ENCODE assay signal across 7 mouse cellular contexts in genomic region chr10:3107955-3108354, GRCm38 (mm10).
A peak's percentile ranks its signal among the peaks of the same experiment; 100 is the strongest.
DNase-seq lines count a peak whose midpoint lies in the region; TF ChIP-seq lines count a peak whose summit lies in the region.
"Not testable (repeated sequence)": the region's sequence is repeated elsewhere in the genome, so short reads cannot be mapped to it uniquely, and the experiment has no call there.

No protein-coding gene starts in this region.

- intact Hi-C loops in heart, adult 2 months (cut with DNase I), result not testable (repeated sequence)

- 0 out of 2 replicates have a peak, but pooled peaks have one; percentile 8 for TF ChIP-seq CTCF in heart, adult 2 months (IDR thresholded peaks at IDR 0.05)

- TF ChIP-seq EP300 in heart, adult 2 months (IDR thresholded peaks at IDR 0.05; ENCODE audit: insufficient read depth, low read depth, low read length), result not testable (repeated sequence)

- H3K79me2 ChIP-seq in heart, adult 2 months (replicated peaks; ENCODE audit: control insufficient read depth, insufficient read depth, low read length), result not testable (repeated sequence)

- H3K36me3 ChIP-seq in heart, adult 2 months (ENCODE audit: control insufficient read depth, insufficient read depth, low read length), result not testable (repeated sequence)

- not testable (repeated sequence) for H3K4me1 ChIP-seq in heart, adult 2 months (ENCODE audit: control insufficient read depth, insufficient read depth, low read length)

- H3K4me3 ChIP-seq in heart, adult 2 months, result not testable (repeated sequence)

- not testable (repeated sequence) for H3K27me3 ChIP-seq in heart, adult 2 months (ENCODE audit: control insufficient read depth, insufficient read depth, low read length)

- not testable (repeated sequence) for H3K9ac ChIP-seq in heart, adult 2 months (ENCODE audit: low read depth, low read length)

- not testable (repeated sequence) for TF ChIP-seq POLR2A in heart, adult 2 months (IDR thresholded peaks at IDR 0.05; ENCODE audit: insufficient read depth, low read depth, low read length)

- H3K27ac ChIP-seq in heart, adult 2 months, result not testable (repeated sequence)

- DNase-seq in 3T3-L1 (ENCODE audit: low read depth, low spot score), result peak; percentile 59
- DNase-seq in A20 (ENCODE audit: low read depth, low spot score), result peak; percentile 34
- peak; percentile 60 for DNase-seq in ES-CJ7 (ENCODE audit: low read depth, low spot score)
- DNase-seq in NIH3T3 (ENCODE audit: low read depth), result peak; percentile 78
- peak; percentile 46 for DNase-seq in R1 (ENCODE audit: low read depth, low spot score)
- DNase-seq in adipocyte (ENCODE audit: low spot score), result peak; percentile 52
- not testable (repeated sequence) for DNase-seq in heart, adult 2 months

- 71% methylated on average over 2 of the region's 2 CpGs for WGBS in heart, adult 2 months
